Mouse (Mus musculus): ENCODE data around the gene Zfp526. TPM values are rescaled to one million over a fixed set of nuclear protein-coding genes. Genes with fewer than 3 reads are reported as not detected.

The Zfp526 gene
- polyA plus RNA-seq, 2 experiments = 2.1 to 4.9 TPM

GRCm38 (mm10) chr7:25209161-25209622 lies 12.0 kb upstream of the Zfp526 start:
- 47% methylated on average over 3 of the region's 3 CpGs for WGBS (ENCODE audit: insufficient replicate concordance)
- peaks cover 92% of the 10 kb centered on the region for H3K36me3 ChIP-seq (replicated peaks; ENCODE audit: control insufficient read depth, insufficient read depth, low read depth)
- peaks cover 17 to 33% of the 10 kb centered on the region in 2 experiments for H3K4me1 ChIP-seq (replicated peaks; ENCODE audit: control insufficient read depth in 2 of 2, insufficient read depth in 2 of 2, low read length in 1 of 2)
- peak; percentile 58 to 75 (median 63) for DNase-seq (ENCODE audit: low read depth in 3 of 3, low spot score in 3 of 3)
- H3K9ac ChIP-seq (replicated peaks) = peak overlapping the region; percentile 58
- peak overlapping the region; percentile 69 for H3K27ac ChIP-seq
- peak; percentile 88 for ATAC-seq (ENCODE audit: insufficient read depth)
- TF ChIP-seq CTCF (IDR thresholded peaks at IDR 0.05; ENCODE audit: low read depth) (no peak), EP300 (IDR thresholded peaks at IDR 0.05; ENCODE audit: low read depth) (no peak)
- peak overlapping the region; percentile 32 to 43 for H3K4me3 ChIP-seq (ENCODE audit: insufficient read depth in 1 of 2, low read depth in 2 of 2, low read length in 2 of 2)
- no peaks in the 10 kb centered on the region for H3K9me3 ChIP-seq (ENCODE audit: control insufficient read depth, low read length)
- peak overlapping the region; percentile 73 for H3K4me2 ChIP-seq (ENCODE audit: low read depth)
- H3K27me3 ChIP-seq (ENCODE audit: control insufficient read depth, insufficient read depth, low read length) = no peaks in the 10 kb centered on the region

DNA sequence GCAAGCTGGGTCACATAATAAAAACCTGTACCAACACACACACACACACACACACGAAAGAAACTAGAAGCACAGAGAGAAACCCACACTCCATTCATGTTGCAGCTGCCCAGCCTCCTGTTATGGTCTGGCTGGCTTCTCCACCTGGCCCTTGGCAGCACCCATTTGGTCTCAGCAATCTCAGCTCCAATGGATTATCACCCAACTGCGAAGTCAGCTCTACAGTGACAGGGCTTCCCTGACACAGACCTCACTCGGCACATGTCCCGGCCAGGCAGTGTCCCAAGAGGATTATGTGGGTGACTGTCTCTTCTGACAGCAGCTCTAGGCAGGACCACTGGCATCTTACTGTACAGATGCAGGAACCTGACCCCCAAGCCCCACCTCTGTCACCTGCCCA lies 10.7 kb upstream of the Zfp526 start:
- ATAC-seq (ENCODE audit: insufficient read depth) = no peak
- Histone ChIP-seq H3K27ac (peak overlapping the region; percentile 69; the same call in 1 of the 2 replicates), H3K36me3 (replicated peaks; ENCODE audit: control insufficient read depth, insufficient read depth, low read depth) (peaks cover 92% of the 10 kb centered on the region), H3K4me3 (ENCODE audit: insufficient read depth in 1 of 2, low read depth in 2 of 2, low read length in 2 of 2) (0 out of 4 replicates have a peak overlapping the region, but pooled peaks of 1 of the 2 experiments have one; percentile 43), H3K4me2 (ENCODE audit: low read depth) (peak overlapping the region; percentile 73), H3K9me3 (ENCODE audit: control insufficient read depth, low read length) (no peaks in the 10 kb centered on the region), H3K27me3 (ENCODE audit: control insufficient read depth, insufficient read depth, low read length) (no peaks in the 10 kb centered on the region), H3K4me1 (replicated peaks; ENCODE audit: control insufficient read depth in 2 of 2, insufficient read depth in 2 of 2, low read length in 1 of 2) (peaks cover 17 to 33% of the 10 kb centered on the region in 2 experiments), H3K9ac (replicated peaks) (0 out of 2 replicates have a peak overlapping the region, but pooled peaks have one; percentile 25)
- TF ChIP-seq CTCF (IDR thresholded peaks at IDR 0.05; ENCODE audit: low read depth) = no peak
- 93% methylated on average over 4 of the region's 4 CpGs for WGBS (ENCODE audit: insufficient replicate concordance)
- DNase-seq (ENCODE audit: low read depth in 3 of 3, low spot score in 3 of 3) = no peak

GRCm38 (mm10) chr7:25213099-25213498 lies 8.1 kb upstream of the Zfp526 start:
- no peak overlapping the region; the same call in 1 of the 2 replicates for H3K9ac ChIP-seq (replicated peaks)
- no peaks in the 10 kb centered on the region for H3K27me3 ChIP-seq (ENCODE audit: control insufficient read depth, insufficient read depth, low read length)
- peaks cover 91% of the 10 kb centered on the region for H3K36me3 ChIP-seq (replicated peaks; ENCODE audit: control insufficient read depth, insufficient read depth, low read depth)
- no peaks in the 10 kb centered on the region for H3K9me3 ChIP-seq (ENCODE audit: control insufficient read depth, low read length)
- H3K4me1 ChIP-seq (replicated peaks; ENCODE audit: control insufficient read depth in 2 of 2, insufficient read depth in 2 of 2, low read length in 1 of 2) = peaks cover 26 to 37% of the 10 kb centered on the region in 2 experiments
- ATAC-seq (ENCODE audit: insufficient read depth) (no peak), DNase-seq (ENCODE audit: low read depth in 3 of 3, low spot score in 3 of 3) (no peak)
- H3K4me2 ChIP-seq (ENCODE audit: low read depth) = no peak overlapping the region
- H3K27ac ChIP-seq = no peak overlapping the region
- H3K4me3 ChIP-seq (ENCODE audit: insufficient read depth in 1 of 2, low read depth in 2 of 2, low read length in 2 of 2) = no peak overlapping the region
- TF ChIP-seq EP300 (IDR thresholded peaks at IDR 0.05; ENCODE audit: low read depth) (no peak), CTCF (IDR thresholded peaks at IDR 0.05; ENCODE audit: low read depth) (no peak)
- 21% methylated on average over 3 of the region's 3 CpGs for WGBS (ENCODE audit: insufficient replicate concordance)

GRCm38 (mm10) chr7:25214172-25214571 lies 7.1 kb upstream of the Zfp526 start:
- 93% methylated on average over 2 of the region's 2 CpGs for WGBS (ENCODE audit: insufficient replicate concordance)
- H3K36me3 ChIP-seq (replicated peaks; ENCODE audit: control insufficient read depth, insufficient read depth, low read depth) = peaks cover 84% of the 10 kb centered on the region
- TF ChIP-seq EP300 (IDR thresholded peaks at IDR 0.05; ENCODE audit: low read depth) (no peak), CTCF (IDR thresholded peaks at IDR 0.05; ENCODE audit: low read depth) (no peak)
- no peak overlapping the region for H3K4me3 ChIP-seq (ENCODE audit: insufficient read depth in 1 of 2, low read depth in 2 of 2, low read length in 2 of 2)
- 0 out of 2 replicates have a peak overlapping the region, but pooled peaks have one; percentile 13 for H3K9ac ChIP-seq (replicated peaks)
- H3K4me2 ChIP-seq (ENCODE audit: low read depth) = no peak overlapping the region
- peaks cover 20 to 29% of the 10 kb centered on the region in 2 experiments for H3K4me1 ChIP-seq (replicated peaks; ENCODE audit: control insufficient read depth in 2 of 2, insufficient read depth in 2 of 2, low read length in 1 of 2)
- no peaks in the 10 kb centered on the region for H3K27me3 ChIP-seq (ENCODE audit: control insufficient read depth, insufficient read depth, low read length)
- H3K9me3 ChIP-seq (ENCODE audit: control insufficient read depth, low read length) = no peaks in the 10 kb centered on the region
- no peak overlapping the region for H3K27ac ChIP-seq
- no peak for DNase-seq (ENCODE audit: low read depth in 3 of 3, low spot score in 3 of 3)
- ATAC-seq (ENCODE audit: insufficient read depth) = no peak

DNA sequence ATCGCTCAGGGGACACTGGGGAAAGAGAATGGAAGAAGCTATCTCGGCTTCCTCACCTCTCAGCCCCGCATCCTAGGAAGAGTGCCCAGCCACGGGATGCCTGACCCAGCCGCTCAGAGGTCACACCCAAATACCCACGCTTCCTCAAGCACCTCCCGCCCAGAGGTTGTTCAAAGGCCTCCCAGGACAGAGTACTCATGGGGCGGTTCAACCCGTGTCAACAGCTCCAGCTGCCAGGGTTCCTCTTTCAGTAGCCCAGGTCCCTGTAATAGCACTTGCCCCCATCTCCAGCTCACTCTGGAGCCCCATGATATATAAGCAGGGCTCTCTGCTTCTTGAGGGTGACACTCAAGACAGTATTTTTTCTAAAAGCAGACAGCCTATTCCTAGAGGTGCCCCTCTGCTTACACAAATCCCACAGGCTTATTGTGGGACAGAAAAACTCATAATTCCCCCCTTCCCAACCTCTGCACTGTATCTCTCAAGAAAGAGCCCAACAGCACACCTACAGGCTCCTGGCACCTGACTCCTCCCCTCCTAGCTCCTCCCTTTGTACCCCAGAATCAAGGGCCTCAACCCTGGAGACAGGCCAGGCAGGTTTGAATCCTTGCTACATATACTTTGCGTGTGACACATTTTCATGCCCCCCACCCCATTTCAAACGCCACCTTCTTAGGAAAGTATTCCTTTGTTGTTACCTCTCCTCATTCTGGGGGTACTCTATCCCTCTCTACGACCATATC lies 3.4 kb upstream of the Zfp526 start:
- peak overlapping the region; percentile 87 to 99 for H3K4me3 ChIP-seq (ENCODE audit: insufficient read depth in 1 of 2, low read depth in 2 of 2, low read length in 2 of 2)
- TF ChIP-seq CTCF (IDR thresholded peaks at IDR 0.05; ENCODE audit: low read depth) = peak; percentile 16; the same call in 1 of the 2 replicates
- TF ChIP-seq EP300 (IDR thresholded peaks at IDR 0.05; ENCODE audit: low read depth) = no peak
- 58% methylated on average over 12 of the region's 12 CpGs for WGBS (ENCODE audit: insufficient replicate concordance)
- peak overlapping the region; percentile 99 for H3K9ac ChIP-seq (replicated peaks)
- peaks cover 55% of the 10 kb centered on the region for H3K36me3 ChIP-seq (replicated peaks; ENCODE audit: control insufficient read depth, insufficient read depth, low read depth)
- no peaks in the 10 kb centered on the region for H3K9me3 ChIP-seq (ENCODE audit: control insufficient read depth, low read length)
- peak overlapping the region; percentile 98 for H3K27ac ChIP-seq
- H3K4me2 ChIP-seq (ENCODE audit: low read depth) = peak overlapping the region; percentile 86
- DNase-seq (ENCODE audit: low read depth in 3 of 3, low spot score in 3 of 3) (no peak), ATAC-seq (ENCODE audit: insufficient read depth) (no peak)
- no peaks in the 10 kb centered on the region for H3K27me3 ChIP-seq (ENCODE audit: control insufficient read depth, insufficient read depth, low read length)
- H3K4me1 ChIP-seq (replicated peaks; ENCODE audit: control insufficient read depth in 2 of 2, insufficient read depth in 2 of 2, low read length in 1 of 2) = peaks cover 30 to 32% of the 10 kb centered on the region in 2 experiments

Data from liver, embryonic 14.5 days (tissue).